Mouse (Mus musculus) central nervous system, embryonic 11.5 days (tissue): ENCODE data around the gene Ldlrad3. TPM values are rescaled to one million over a fixed set of nuclear protein-coding genes. Genes with fewer than 3 reads are reported as not detected.

ENCODE experiments used
- polyA plus RNA-seq: library from polyadenylated mRNA; depleted of rRNA; stranded (reverse); fragments of >200 nt; gene quantifications from 2 replicates; pipeline ENCODE4 v1.2.3, GENCODE M21; 2012; rRNA removed

Ldlrad3 gene
- polyA plus RNA-seq = 15.6 and 29.3 TPM in 2 replicates

GRCm38 (mm10) chr2:102185951-102186561 is at the start of gene Ldlrad3:
Gene Ldlrad3, minus strand, starts transcription at chr2:102186385.

Other genes starting within 250 kb of the Ldlrad3 start
- 75.8 and 77.2 TPM in 2 replicates for gene Trim44, start 221.4 kb upstream of the Ldlrad3 start, polyA plus RNA-seq